Mouse (Mus musculus) megakaryocyte, adult 5-6 weeks (primary cell): ENCODE results near the gene Lgals8. TPM values are rescaled to one million over a fixed set of nuclear protein-coding genes. Genes with fewer than 3 reads are reported as not detected.

ENCODE experiments used
- ATAC-seq: 2 replicates; pipeline ENCODE4 v1.8.0; 2016; ENCODE audit warnings: mild to moderate bottlenecking, inconsistent platforms; ENCODE audit not compliant: poor library complexity, severe bottlenecking
- total RNA-seq, 2 experiments: library from RNA; stranded (forward) in 1 of 2; stranded (reverse) in 1 of 2; fragments of 153-499, 151-499 nt in 1 of 2; fragments of 221-1000, 200-1000 nt in 1 of 2; gene quantifications; 2 replicates each; pipeline versions ENCODE4 v1.2.3 to v1.2.4; 2015 to 2017

Lgals8 gene
- total RNA-seq, 2 experiments from 2014 or later = 37.5 to 59.7 TPM

GRCm38 (mm10) chr13:12460881-12461729 lies 3.6 kb downstream of the Lgals8 start:
- ATAC-seq = peak; percentile 94

- ATAC-seq = peak; percentile 58
Observed at GRCm38 (mm10) chr13:12460443-12460842, 4.3 kb downstream of the Lgals8 start.

- no peak for ATAC-seq
Observed at GRCm38 (mm10) chr13:12456711-12457110, 8.0 kb downstream of the Lgals8 start.

GRCm38 (mm10) chr13:12454686-12455390 lies 9.9 kb downstream of the Lgals8 start:
- ATAC-seq = no peak

- ATAC-seq = no peak
Observed at GRCm38 (mm10) chr13:12453150-12453549, 11.6 kb downstream of the Lgals8 start.

- no peak for ATAC-seq
Observed at GRCm38 (mm10) chr13:12442008-12442587, 22.6 kb downstream of the Lgals8 start.

- no peak for ATAC-seq
Observed at GRCm38 (mm10) chr13:12440813-12441212, 23.9 kb downstream of the Lgals8 start.

- no peak for ATAC-seq
Observed at GRCm38 (mm10) chr13:12439586-12439985, 25.2 kb downstream of the Lgals8 start.

- no peak for ATAC-seq
Observed at GRCm38 (mm10) chr13:12433843-12434242, 30.9 kb downstream of the Lgals8 start.

- ATAC-seq = no peak
Observed at GRCm38 (mm10) chr13:12428556-12428955, 36.2 kb downstream of the Lgals8 start.

GRCm38 (mm10) chr13:12420596-12420995 lies 44.1 kb downstream of the Lgals8 start:
- no peak for ATAC-seq

- ATAC-seq = peak; percentile 85
Observed at GRCm38 (mm10) chr13:12412016-12412415, 52.7 kb downstream of the Lgals8 start.

GRCm38 (mm10) chr13:12408343-12409066 lies 56.2 kb downstream of the Lgals8 start:
- ATAC-seq = peak; percentile 81

- peak; percentile 22 for ATAC-seq
Observed at GRCm38 (mm10) chr13:12395571-12395970, 69.2 kb downstream of the Lgals8 start.

GRCm38 (mm10) chr13:12394609-12395505 lies 69.9 kb downstream of the Lgals8 start, which contains the start of gene Heatr1:
TSS of gene Heatr1 (plus strand) at chr13:12395027.
- ATAC-seq = peak; percentile 93

Other genes with a start within 250 kb of the Lgals8 start
- 8.5 and 8.7 TPM in 2 replicates for gene Mtr, start 206.8 kb downstream of the Lgals8 start, total RNA-seq (2015)
- gene Mtr, start 206.8 kb downstream of the Lgals8 start, total RNA-seq (2017) = 14.4 and 14.8 TPM in 2 replicates
- 0.78 TPM in 1 of 2 replicates, not detected in the other for gene Actn2, start 124.2 kb downstream of the Lgals8 start, total RNA-seq (2015)
- gene Actn2, start 124.2 kb downstream of the Lgals8 start, total RNA-seq (2017) = 0.11 TPM in 1 of 2 replicates, not detected in the other
- 15.8 and 18.7 TPM in 2 replicates for gene Heatr1, start 69.9 kb downstream of the Lgals8 start, total RNA-seq (2015)
- gene Heatr1, start 69.9 kb downstream of the Lgals8 start, total RNA-seq (2017) = 38.3 and 52.8 TPM in 2 replicates
- gene Edaradd, start 55.5 kb upstream of the Lgals8 start, total RNA-seq (2015) = 0.11 TPM in 1 of 2 replicates, not detected in the other
- gene Edaradd, start 55.5 kb upstream of the Lgals8 start, total RNA-seq (2017) = 0.24 and 0.29 TPM in 2 replicates
- gene Ero1lb, start 100.9 kb upstream of the Lgals8 start, total RNA-seq (2015) = 29.1 and 29.4 TPM in 2 replicates
- 17.0 and 20.7 TPM in 2 replicates for gene Ero1lb, start 100.9 kb upstream of the Lgals8 start, total RNA-seq (2017)